Mouse (Mus musculus) cortical plate, adult 2 months (tissue): ENCODE data around the gene Papln. TPM values are rescaled to one million over a fixed set of nuclear protein-coding genes. Genes with fewer than 3 reads are reported as not detected.

ENCODE experiments used
- H3K27ac ChIP-seq: fragments of 200-500 bp; 2 replicates; pipeline ENCODE4 v1.5.1; 2012; ENCODE audit warnings: low read length, control low read depth, inconsistent platforms; ENCODE audit not compliant: insufficient read depth
- H3K4me1 ChIP-seq: fragments of 200-500 bp; 2 replicates; pipeline ENCODE4 v1.6.1; 2011; ENCODE audit warnings: low read length; ENCODE audit not compliant: control insufficient read depth, insufficient read depth
- H3K4me3 ChIP-seq: fragments of 200-500 bp; 2 replicates; pipeline ENCODE4 v1.5.1; 2011; ENCODE audit warnings: mild to moderate bottlenecking, low read length, control low read depth; ENCODE audit not compliant: insufficient read depth
- CTCF ChIP-seq: fragments of 200-500 bp; IDR thresholded peaks from 2 replicates; pipeline ENCODE4 v1.5.1; 2011; ENCODE audit warnings: mild to moderate bottlenecking, control low read depth, low read length; ENCODE audit not compliant: insufficient read depth; ENCODE audit errors: extremely low read depth
- POLR2A ChIP-seq: fragments of 200-500 bp; IDR thresholded peaks from 2 replicates; pipeline ENCODE4 v1.6.1; 2011; ENCODE audit warnings: mild to moderate bottlenecking, low read length, control low read depth; ENCODE audit not compliant: insufficient read depth; ENCODE audit errors: extremely low read depth
- polyA plus RNA-seq: library from polyadenylated mRNA; depleted of rRNA; stranded (reverse); fragments of >200 nt; gene quantifications from 2 replicates; pipeline ENCODE4 v1.2.3, GENCODE M21; 2012; rRNA removed

Gene Papln
- 3.0 and 3.4 TPM in 2 replicates for polyA plus RNA-seq

GRCm38 (mm10) chr12:83763311-83764043, at the start of gene Papln:
TSS of gene Papln (plus strand) at chr12:83763634.
- Histone ChIP-seq H3K4me1 (no peaks in the 10 kb centered on the region), H3K4me3 (peak within 1 kb of the TSS; percentile 36; the same call in 1 of the 2 replicates), H3K27ac (no peak within 1 kb of the TSS)
- TF ChIP-seq CTCF: no peak
- TF ChIP-seq POLR2A: no peak

DNA sequence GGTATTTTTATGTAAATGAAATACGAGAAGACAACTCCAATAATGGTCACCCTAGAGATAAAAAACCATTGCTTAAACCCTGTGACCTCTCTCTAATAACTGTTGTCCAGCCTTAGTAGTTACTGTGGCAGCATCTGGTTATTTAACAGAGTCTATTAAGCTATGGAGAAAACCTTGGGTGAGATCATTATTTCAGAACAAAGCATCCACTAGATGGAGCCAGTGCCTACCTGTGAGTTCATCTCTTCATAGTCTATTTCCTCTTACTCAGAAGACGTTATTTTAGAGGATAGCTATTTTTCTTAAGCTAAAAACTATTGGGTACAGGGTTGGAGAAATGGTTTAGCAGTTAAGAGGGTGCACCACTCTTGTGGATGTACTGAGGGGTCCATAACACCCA, 49.7 kb upstream of the Papln start:
- no peak overlapping the region for H3K4me3 ChIP-seq
- peaks cover 7% of the 10 kb centered on the region; the same call in 1 of the 2 replicates for H3K4me1 ChIP-seq
- no peak for TF ChIP-seq POLR2A
- 0 out of 2 replicates have a peak, but pooled peaks have one; percentile 13 for TF ChIP-seq CTCF
- no peak overlapping the region for H3K27ac ChIP-seq

DNA sequence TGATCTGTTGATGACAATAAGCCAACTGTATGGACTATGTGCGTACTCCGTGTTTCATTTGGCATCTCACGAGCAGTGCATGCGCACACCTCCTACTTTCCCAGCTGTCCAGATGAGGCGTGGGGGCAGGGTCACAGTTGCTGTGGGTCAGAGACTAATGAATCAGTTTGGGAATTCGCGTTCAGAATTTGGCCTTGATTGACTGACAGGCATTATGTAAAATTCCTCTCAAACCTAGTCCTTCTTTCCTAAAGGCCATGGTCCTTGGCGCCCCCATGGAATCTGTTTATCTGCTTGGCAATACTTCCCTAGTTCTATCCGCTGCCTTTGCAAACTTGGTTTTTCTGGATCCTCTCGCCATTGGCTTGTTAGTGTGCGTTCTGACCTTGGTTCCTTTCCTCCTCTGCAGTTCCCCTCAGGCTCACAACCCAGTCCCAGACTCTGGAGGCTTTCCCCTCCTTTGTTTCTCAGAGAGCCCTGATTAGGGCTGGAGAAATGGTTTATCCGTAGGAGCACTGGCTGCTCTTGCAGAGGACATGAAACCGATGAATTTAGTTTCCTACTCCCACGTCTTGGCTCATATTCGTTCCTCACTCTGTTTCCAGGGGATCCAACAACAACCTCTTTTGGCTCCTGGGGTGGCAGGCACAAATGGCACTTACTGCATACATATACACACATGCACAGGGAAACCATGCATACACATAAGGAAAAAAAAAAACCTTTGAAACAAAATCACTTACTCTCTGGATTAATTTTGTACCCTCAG, 46.8 kb upstream of the Papln start:
- TF ChIP-seq POLR2A (no peak), CTCF (no peak)
- Histone ChIP-seq H3K4me1 (peaks cover 10% of the 10 kb centered on the region; the same call in 1 of the 2 replicates), H3K4me3 (no peak overlapping the region), H3K27ac (0 out of 2 replicates have a peak overlapping the region, but pooled peaks have one; percentile 11)

DNA sequence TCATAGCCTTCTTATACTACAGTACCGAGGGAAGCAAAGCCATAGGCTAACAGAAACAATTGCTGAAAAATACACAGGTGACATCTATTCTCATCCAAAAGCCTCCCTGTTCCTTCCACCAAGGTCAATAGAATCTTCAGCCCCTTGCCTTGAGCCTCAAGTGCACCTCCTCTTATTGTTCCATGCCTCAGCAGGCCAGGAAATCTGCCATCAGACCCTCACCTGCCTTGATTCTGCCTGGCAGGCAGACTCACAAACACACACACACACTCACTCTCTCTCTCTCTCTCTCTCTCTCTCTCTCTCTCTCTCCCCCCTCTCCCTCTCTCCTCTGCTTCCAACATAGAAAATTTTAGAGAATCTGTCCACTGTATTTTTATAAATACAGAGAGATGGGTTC, 44.0 kb upstream of the Papln start:
- H3K4me3 ChIP-seq: no peak overlapping the region
- H3K4me1 ChIP-seq: peaks cover 9% of the 10 kb centered on the region; the same call in 1 of the 2 replicates
- H3K27ac ChIP-seq: no peak overlapping the region
- TF ChIP-seq POLR2A (no peak), CTCF (no peak)

- Histone ChIP-seq H3K4me3 (no peak overlapping the region), H3K27ac (0 out of 2 replicates have a peak overlapping the region, but pooled peaks have one; percentile 16), H3K4me1 (peaks cover 6% of the 10 kb centered on the region; the same call in 1 of the 2 replicates)
- TF ChIP-seq CTCF: no peak
- no peak for TF ChIP-seq POLR2A
Observed at GRCm38 (mm10) chr12:83721281-83721680, 42.2 kb upstream of the Papln start.

GRCm38 (mm10) chr12:83723037-83723436, 40.4 kb upstream of the Papln start:
- no peak overlapping the region for H3K27ac ChIP-seq
- TF ChIP-seq CTCF (no peak), POLR2A (no peak)
- peaks cover 3% of the 10 kb centered on the region; the same call in 1 of the 2 replicates for H3K4me1 ChIP-seq
- H3K4me3 ChIP-seq: no peak overlapping the region

DNA sequence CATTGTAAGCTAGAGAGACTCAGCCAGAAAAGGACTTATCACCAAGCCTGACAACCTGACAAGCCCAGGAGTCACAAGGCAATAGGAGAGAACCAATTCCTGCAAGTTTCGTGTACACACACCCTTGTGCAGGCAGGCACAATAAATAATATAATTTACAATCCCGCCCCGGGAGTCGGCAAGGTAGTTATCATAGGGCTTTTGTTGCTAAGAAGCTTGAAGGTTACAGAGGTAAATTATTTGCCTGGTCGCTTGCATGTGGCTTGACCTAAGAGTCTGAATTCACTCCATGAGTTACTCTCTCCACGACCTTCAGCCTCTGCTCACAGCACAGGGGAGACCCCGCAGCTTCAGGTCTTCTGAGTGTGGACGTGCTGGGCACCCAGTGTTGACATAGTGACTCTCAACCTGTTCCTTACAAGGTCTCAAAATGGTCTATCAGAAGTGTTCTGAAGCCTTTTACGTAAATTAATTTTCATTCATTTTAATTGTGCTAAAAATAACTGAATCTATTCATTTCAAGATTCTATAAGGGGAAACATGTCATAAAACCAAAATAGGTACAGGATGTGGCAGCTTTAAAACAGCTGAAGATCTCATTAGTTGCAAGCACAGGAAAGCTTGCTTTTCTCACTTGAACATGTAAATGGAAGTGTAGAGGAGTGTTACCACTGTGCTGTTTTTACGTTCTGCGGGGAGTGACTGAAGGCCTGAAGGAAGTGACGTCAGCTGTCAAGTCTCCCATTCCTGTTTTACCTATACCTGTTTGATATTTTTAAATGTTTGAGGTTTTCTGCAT, 36.7 kb upstream of the Papln start:
- Histone ChIP-seq H3K4me1 (no peaks in the 10 kb centered on the region), H3K4me3 (no peak overlapping the region), H3K27ac (no peak overlapping the region)
- TF ChIP-seq POLR2A (no peak), CTCF (no peak)

- no peaks in the 10 kb centered on the region for H3K4me1 ChIP-seq
- no peak for TF ChIP-seq CTCF
- TF ChIP-seq POLR2A: no peak
- H3K4me3 ChIP-seq: no peak overlapping the region
- H3K27ac ChIP-seq: no peak overlapping the region
Observed at GRCm38 (mm10) chr12:83732225-83732624, 31.2 kb upstream of the Papln start.

DNA sequence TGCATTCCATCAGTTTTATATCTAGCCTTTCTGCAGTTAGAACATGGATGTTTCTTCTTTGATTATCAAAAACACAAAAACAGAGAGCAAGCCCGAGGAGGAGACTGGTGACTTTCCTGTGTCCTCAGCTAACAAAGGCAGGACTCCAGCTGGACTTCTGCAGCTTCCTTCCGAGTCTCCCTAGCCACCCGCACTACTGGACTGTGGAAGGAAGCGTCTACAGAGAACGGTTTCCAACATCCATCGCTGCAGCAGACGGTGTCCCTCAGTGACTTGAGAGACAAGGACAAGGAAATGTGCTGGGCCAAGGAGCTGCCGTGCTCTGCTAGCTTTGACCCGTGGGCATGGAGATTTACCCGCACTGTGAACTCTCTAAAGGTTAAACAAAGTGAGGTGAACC, 29.4 kb upstream of the Papln start:
- TF ChIP-seq CTCF (no peak), POLR2A (no peak)

More for the DNA sequence above, 29.4 kb upstream of the Papln start:
- no peaks in the 10 kb centered on the region for H3K4me1 ChIP-seq
- no peak overlapping the region for H3K4me3 ChIP-seq
- H3K27ac ChIP-seq: no peak overlapping the region
